ENCODE assay signal across 9 mouse cellular contexts in the genomic region with DNA sequence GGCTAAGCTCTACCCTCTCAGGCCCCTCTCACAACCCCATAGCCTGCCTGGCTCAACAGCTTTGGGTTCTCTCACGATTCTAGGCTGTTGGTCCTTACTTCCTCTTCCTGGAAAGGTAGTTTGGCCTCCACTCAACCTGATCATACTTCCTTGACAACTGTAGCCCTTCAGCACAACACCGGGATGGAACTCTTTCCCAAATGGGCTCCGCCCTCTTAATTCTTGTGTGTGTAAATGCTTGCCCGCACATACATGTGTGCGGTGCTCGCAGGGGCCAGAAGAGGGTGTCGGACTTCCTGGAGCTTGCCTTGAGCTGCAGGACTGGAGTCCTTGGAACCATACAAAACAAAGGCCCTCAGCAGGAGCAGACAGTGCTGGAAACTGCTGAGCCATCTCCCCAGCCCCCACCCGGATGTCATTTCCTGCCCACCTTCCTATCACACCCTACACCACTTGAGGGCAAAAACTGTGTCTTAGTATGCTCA. TPM values are rescaled to one million over a fixed set of nuclear protein-coding genes. Genes with fewer than 3 reads are reported as not detected.
DNase-seq lines count a peak whose midpoint lies in the region; TF ChIP-seq lines count a peak whose summit lies in the region.
"Had no signal": no experiment of that assay in that cellular context is flagged by ENCODE, and none has a peak within 500 bp of the region (broad histone marks: within the 10 kb centered on the region; RNA-seq: fewer than 3 reads in every experiment).

No protein-coding gene starts in this region.

- H3K9ac ChIP-seq in liver, adult 2 months (ENCODE audit: low read depth, low read length) = no peak overlapping the region
- H3K9ac ChIP-seq: hindbrain, embryonic 15.5 days had no signal

- H3K36me3 ChIP-seq in liver, adult 2 months (ENCODE audit: control insufficient read depth, insufficient read depth, low read length) = no peaks in the 10 kb centered on the region
- H3K36me3 ChIP-seq: hindbrain, embryonic 15.5 days had no signal

- 0 out of 2 replicates have a peak, but pooled peaks have one; percentile 14 for TF ChIP-seq CTCF in layer of hippocampus, adult 2 months (conservative IDR thresholded peaks at IDR 0.05)
- TF ChIP-seq CTCF in bone marrow, adult 2 months (IDR thresholded peaks at IDR 0.05; ENCODE audit: control insufficient read depth, insufficient read depth, low read length) = peak; percentile 9; the same call in 1 of the 2 replicates
- TF ChIP-seq CTCF in liver, adult 2 months (IDR thresholded peaks at IDR 0.05; ENCODE audit: low read depth, low read length) = 0 out of 2 replicates have a peak, but pooled peaks have one; percentile 5

- no peaks in the 10 kb centered on the region for H3K27me3 ChIP-seq in liver, adult 2 months (ENCODE audit: control insufficient read depth, insufficient read depth, low read length)
- H3K27me3 ChIP-seq: hindbrain, embryonic 15.5 days had no signal

- no peak for TF ChIP-seq POLR2A in bone marrow, adult 2 months (IDR thresholded peaks at IDR 0.05; ENCODE audit: borderline replicate concordance, control insufficient read depth, low read depth, low read length)
- TF ChIP-seq POLR2A in liver, adult 2 months (IDR thresholded peaks at IDR 0.05; ENCODE audit: extremely low read depth, insufficient read depth, low read length) = no peak

- 16% methylated on average over 8 of the region's 8 CpGs for WGBS in bone marrow, adult 2 months
- WGBS in liver, adult 2 months = 76% methylated on average over 8 of the region's 8 CpGs

- peaks cover 27% of the 10 kb centered on the region for H3K79me2 ChIP-seq in liver, adult 2 months (ENCODE audit: control insufficient read depth, insufficient read depth, low read length)

- peaks cover 6% of the 10 kb centered on the region for H3K4me1 ChIP-seq in bone marrow, adult 2 months (ENCODE audit: control insufficient read depth, insufficient read depth, low read length)
- peaks cover 23% of the 10 kb centered on the region for H3K4me1 ChIP-seq in liver, adult 2 months (ENCODE audit: control insufficient read depth, insufficient read depth, low read length)

- H3K27ac ChIP-seq in layer of hippocampus, adult 2 months = peak overlapping the region; percentile 32; the same call in 1 of the 2 replicates
- H3K27ac ChIP-seq in bone marrow, adult 2 months (ENCODE audit: control insufficient read depth, insufficient read depth, low read depth, low read length, poor library complexity) = peak overlapping the region; percentile 27; the same call in 1 of the 2 replicates
- peak overlapping the region; percentile 10; the same call in 1 of the 2 replicates for H3K27ac ChIP-seq in liver, adult 2 months (replicated peaks; ENCODE audit: insufficient read depth, low read depth, low read length)
- H3K27ac ChIP-seq: hindbrain, embryonic 15.5 days had no signal

- no peak for DNase-seq in layer of hippocampus, adult 2 months (ENCODE audit: low spot score in 2 of 2)
- DNase-seq in layer of hippocampus, postnatal 14 days (ENCODE audit: low spot score in 2 of 2) = no peak
- DNase-seq in liver, adult 2 months (ENCODE audit: extremely low read depth, low read depth, low spot score) = no peak
- peak; percentile 82 for DNase-seq in thymus, postnatal 0 days (ENCODE audit: low spot score)
- DNase-seq in right cerebral cortex, postnatal 14 days = no peak
- no peak for DNase-seq in layer of hippocampus, adult 8-10 months (ENCODE audit: low spot score in 2 of 2)
- no peak for DNase-seq in layer of hippocampus, postnatal 25 days (ENCODE audit: extremely low spot score in 1 of 2, low spot score in 1 of 2)

- no peak overlapping the region for H3K4me3 ChIP-seq in layer of hippocampus, adult 2 months
- H3K4me3 ChIP-seq in bone marrow, adult 2 months (replicated peaks; ENCODE audit: control insufficient read depth, low read depth, low read length) = no peak overlapping the region
- H3K4me3 ChIP-seq in liver, adult 2 months (ENCODE audit: insufficient read depth, low read depth, low read length) = no peak overlapping the region
- H3K4me3 ChIP-seq: hindbrain, embryonic 15.5 days had no signal

RNA-seq across cellular contexts. Expression of gene Fnbp1, which starts 11.0 kb away (rescaled TPM):
- 100 to 1,000 TPM; 113 to 120 TPM for total RNA-seq in layer of hippocampus, adult 2 months (2021)
- total RNA-seq in layer of hippocampus, postnatal 14 days (2021) = 100 to 1,000 TPM in 1 of 2 experiments, 10 to 100 TPM in 1; 98.9 to 105 TPM
- 25.6 and 67.8 TPM in 2 replicates for polyA plus RNA-seq in bone marrow, adult 2 months (2011; ENCODE audit: insufficient read depth, insufficient read length, low replicate concordance, missing spikeins)
- total RNA-seq in liver, adult 2 months (2014; rRNA removed) = 5.2 and 7.4 TPM in 2 replicates
- 5.9 and 8.6 TPM in 2 replicates for polyA plus RNA-seq in liver, adult 2 months (2012; rRNA removed)
- 45.6 and 59.9 TPM in 2 replicates for polyA plus RNA-seq in thymus, postnatal 0 days (2015; fragmentation: Nextera tagmentation; extraction: Ambion mirVana)
- 100 to 1,000 TPM; 119 to 152 (median 139) TPM for total RNA-seq in layer of hippocampus, adult 8-10 months (2022)
- 100 to 1,000 TPM in 1 of 2 experiments, 10 to 100 TPM in 1; 95.1 to 118 TPM for total RNA-seq in layer of hippocampus, postnatal 25 days (2021)

RNA-seq across cellular contexts. Expression of gene Gpr107, which starts 21.3 kb away (rescaled TPM):
- 10 to 100 TPM; 50.5 to 53.1 TPM for total RNA-seq in layer of hippocampus, adult 2 months (2021)
- 10 to 100 TPM; 48.6 to 52.8 TPM for total RNA-seq in layer of hippocampus, postnatal 14 days (2021)
- polyA plus RNA-seq in bone marrow, adult 2 months (2011; ENCODE audit: insufficient read depth, insufficient read length, low replicate concordance, missing spikeins) = 21.0 and 27.9 TPM in 2 replicates
- 10.0 and 11.4 TPM in 2 replicates for total RNA-seq in liver, adult 2 months (2014; rRNA removed)
- 6.8 and 8.3 TPM in 2 replicates for polyA plus RNA-seq in liver, adult 2 months (2012; rRNA removed)
- polyA plus RNA-seq in thymus, postnatal 0 days (2015; fragmentation: Nextera tagmentation; extraction: Ambion mirVana) = 21.7 and 24.1 TPM in 2 replicates
- 10 to 100 TPM; 48.6 to 65.5 (median 56.0) TPM for total RNA-seq in layer of hippocampus, adult 8-10 months (2022)
- 10 to 100 TPM; 45.2 to 49.6 TPM for total RNA-seq in layer of hippocampus, postnatal 25 days (2021)

Comparison
In these comparisons a context has a peak if more than half of its experiments do, and no peak if none do; other contexts are left out.
1. RNA of gene Fnbp1, which starts 11.0 kb away (total RNA-seq): 119 to 152 TPM in layer of hippocampus, adult 8-10 months, 113 to 120 TPM in layer of hippocampus, adult 2 months, 95.1 to 118 TPM in layer of hippocampus, postnatal 25 days and 98.9 to 105 TPM in layer of hippocampus, postnatal 14 days; 5.2 to 7.4 TPM in liver, adult 2 months; every median in the first group is over 10 times any median in the second.
2. Peak in every context shown above with its lines, with median percentiles within 50 percentile points of each other: H3K27ac ChIP-seq and CTCF ChIP-seq.